Mouse (Mus musculus): ENCODE data around the gene Uxs1. TPM values are rescaled to one million over a fixed set of nuclear protein-coding genes. Genes with fewer than 3 reads are reported as not detected.

Gene Uxs1
- 21.2 and 22.5 TPM in 2 replicates for polyA plus RNA-seq (2016; fragmentation: Nextera tagmentation; extraction: Ambion mirVana)

- 0 out of 2 replicates have a peak, but pooled peaks cover 4% of the 10 kb centered on the region for H3K36me3 ChIP-seq
- H3K27ac ChIP-seq: peak within 1 kb of the TSS; percentile 96
- peak within 1 kb of the TSS; percentile 96 for H3K4me3 ChIP-seq
- no peaks in the 10 kb centered on the region for H3K27me3 ChIP-seq (ENCODE audit: low read depth, poor library complexity, severe bottlenecking)
- peak; percentile 98 for DNase-seq (ENCODE audit: low spot score)
- under 1% methylated on average over 41 of the region's 41 CpGs for WGBS
- no peaks in the 10 kb centered on the region for H3K9me3 ChIP-seq (replicated peaks)
- H3K4me1 ChIP-seq: peaks cover 16% of the 10 kb centered on the region
These were observed at the start of gene Uxs1 for GRCm38 (mm10) chr1:43827763-43828194. Uxs1 (minus strand) TSS chr1:43827800.

GRCm38 (mm10) chr1:43877233-43877632, 49.6 kb upstream of the Uxs1 start:
- H3K4me1 ChIP-seq: peaks cover 2% of the 10 kb centered on the region; the same call in 1 of the 2 replicates
- no peaks in the 10 kb centered on the region for H3K27me3 ChIP-seq (ENCODE audit: low read depth, poor library complexity, severe bottlenecking)
- no peaks in the 10 kb centered on the region for H3K36me3 ChIP-seq
- H3K4me3 ChIP-seq: no peak overlapping the region
- DNase-seq (ENCODE audit: low spot score): no peak
- H3K9me3 ChIP-seq (replicated peaks): no peaks in the 10 kb centered on the region
- no peak overlapping the region for H3K27ac ChIP-seq
- 90% methylated on average over 6 of the region's 6 CpGs for WGBS

- DNase-seq (ENCODE audit: low spot score): no peak
- no peak overlapping the region for H3K27ac ChIP-seq
- no peaks in the 10 kb centered on the region for H3K27me3 ChIP-seq (ENCODE audit: low read depth, poor library complexity, severe bottlenecking)
- H3K4me1 ChIP-seq: no peaks in the 10 kb centered on the region
- no peaks in the 10 kb centered on the region for H3K36me3 ChIP-seq
- H3K9me3 ChIP-seq (replicated peaks): no peaks in the 10 kb centered on the region
- no peak overlapping the region for H3K4me3 ChIP-seq
These were observed 43.5 kb upstream of the Uxs1 start for GRCm38 (mm10) chr1:43871116-43871515.

- DNase-seq (ENCODE audit: low spot score): no peak
- no peak overlapping the region for H3K27ac ChIP-seq
- no peaks in the 10 kb centered on the region for H3K9me3 ChIP-seq (replicated peaks)
- no peaks in the 10 kb centered on the region for H3K4me1 ChIP-seq
- H3K4me3 ChIP-seq: no peak overlapping the region
- H3K36me3 ChIP-seq: no peaks in the 10 kb centered on the region
- WGBS: 80% methylated on average over 1 of the region's 1 CpGs
- no peaks in the 10 kb centered on the region for H3K27me3 ChIP-seq (ENCODE audit: low read depth, poor library complexity, severe bottlenecking)
These were observed 40.9 kb upstream of the Uxs1 start for GRCm38 (mm10) chr1:43868510-43868909.

GRCm38 (mm10) chr1:43864758-43865157, 37.2 kb upstream of the Uxs1 start:
- no peaks in the 10 kb centered on the region for H3K36me3 ChIP-seq
- DNase-seq (ENCODE audit: low spot score): no peak
- H3K9me3 ChIP-seq (replicated peaks): no peaks in the 10 kb centered on the region
- no peaks in the 10 kb centered on the region for H3K4me1 ChIP-seq
- no peak overlapping the region for H3K4me3 ChIP-seq
- no peaks in the 10 kb centered on the region for H3K27me3 ChIP-seq (ENCODE audit: low read depth, poor library complexity, severe bottlenecking)
- no peak overlapping the region for H3K27ac ChIP-seq

- WGBS: 94% methylated on average over 4 of the region's 4 CpGs
These were observed 35.0 kb upstream of the Uxs1 start for GRCm38 (mm10) chr1:43862614-43863013.

GRCm38 (mm10) chr1:43858988-43859387, 31.4 kb upstream of the Uxs1 start:
- DNase-seq (ENCODE audit: low spot score): no peak
- no peaks in the 10 kb centered on the region for H3K27me3 ChIP-seq (ENCODE audit: low read depth, poor library complexity, severe bottlenecking)
- no peaks in the 10 kb centered on the region for H3K36me3 ChIP-seq
- H3K4me3 ChIP-seq: no peak overlapping the region
- no peaks in the 10 kb centered on the region for H3K4me1 ChIP-seq
- H3K9me3 ChIP-seq (replicated peaks): no peaks in the 10 kb centered on the region
- 79% methylated on average over 5 of the region's 5 CpGs for WGBS
- H3K27ac ChIP-seq: no peak overlapping the region

More at GRCm38 (mm10) chr1:43862614-43863013, 35.0 kb upstream of the Uxs1 start:
- H3K27ac ChIP-seq: no peak overlapping the region
- no peaks in the 10 kb centered on the region for H3K9me3 ChIP-seq (replicated peaks)
- H3K27me3 ChIP-seq (ENCODE audit: low read depth, poor library complexity, severe bottlenecking): no peaks in the 10 kb centered on the region
- no peak for DNase-seq (ENCODE audit: low spot score)
- H3K4me1 ChIP-seq: no peaks in the 10 kb centered on the region
- no peak overlapping the region for H3K4me3 ChIP-seq
- H3K36me3 ChIP-seq: no peaks in the 10 kb centered on the region

GRCm38 (mm10) chr1:43857656-43858055, 30.1 kb upstream of the Uxs1 start:
- Histone ChIP-seq H3K27me3 (ENCODE audit: low read depth, poor library complexity, severe bottlenecking) (no peaks in the 10 kb centered on the region), H3K9me3 (replicated peaks) (no peaks in the 10 kb centered on the region), H3K4me1 (no peaks in the 10 kb centered on the region), H3K36me3 (no peaks in the 10 kb centered on the region), H3K27ac (no peak overlapping the region), H3K4me3 (no peak overlapping the region)
- 84% methylated on average over 1 of the region's 1 CpGs for WGBS
- no peak for DNase-seq (ENCODE audit: low spot score)

- Histone ChIP-seq H3K36me3 (no peaks in the 10 kb centered on the region), H3K27me3 (ENCODE audit: low read depth, poor library complexity, severe bottlenecking) (no peaks in the 10 kb centered on the region), H3K4me3 (no peak overlapping the region), H3K4me1 (no peaks in the 10 kb centered on the region), H3K9me3 (replicated peaks) (no peaks in the 10 kb centered on the region), H3K27ac (no peak overlapping the region)
- no peak for DNase-seq (ENCODE audit: low spot score)
- 96% methylated on average over 1 of the region's 1 CpGs for WGBS
These were observed 28.0 kb upstream of the Uxs1 start for GRCm38 (mm10) chr1:43855591-43855990.

GRCm38 (mm10) chr1:43843398-43843797, 15.8 kb upstream of the Uxs1 start:
- no peak overlapping the region for H3K27ac ChIP-seq
- H3K36me3 ChIP-seq: no peaks in the 10 kb centered on the region
- WGBS: 89% methylated on average over 2 of the region's 2 CpGs
- no peaks in the 10 kb centered on the region for H3K4me1 ChIP-seq
- no peaks in the 10 kb centered on the region for H3K9me3 ChIP-seq (replicated peaks)
- no peak for DNase-seq (ENCODE audit: low spot score)
- H3K27me3 ChIP-seq (ENCODE audit: low read depth, poor library complexity, severe bottlenecking): no peaks in the 10 kb centered on the region
- no peak overlapping the region for H3K4me3 ChIP-seq

- no peaks in the 10 kb centered on the region for H3K36me3 ChIP-seq
- no peaks in the 10 kb centered on the region for H3K27me3 ChIP-seq (ENCODE audit: low read depth, poor library complexity, severe bottlenecking)
- H3K4me1 ChIP-seq: no peaks in the 10 kb centered on the region
- H3K9me3 ChIP-seq (replicated peaks): no peaks in the 10 kb centered on the region
- DNase-seq (ENCODE audit: low spot score): no peak
- H3K4me3 ChIP-seq: no peak overlapping the region
- WGBS: 91% methylated on average over 1 of the region's 1 CpGs
- no peak overlapping the region for H3K27ac ChIP-seq
These were observed 9.6 kb upstream of the Uxs1 start for GRCm38 (mm10) chr1:43837236-43837635.

- no peaks in the 10 kb centered on the region for H3K9me3 ChIP-seq (replicated peaks)
- H3K4me3 ChIP-seq: no peak overlapping the region
- no peaks in the 10 kb centered on the region for H3K36me3 ChIP-seq
- no peak for DNase-seq (ENCODE audit: low spot score)
- no peak overlapping the region for H3K27ac ChIP-seq
- H3K4me1 ChIP-seq: peaks cover 16% of the 10 kb centered on the region
- H3K27me3 ChIP-seq (ENCODE audit: low read depth, poor library complexity, severe bottlenecking): no peaks in the 10 kb centered on the region
- WGBS: 73% methylated on average over 1 of the region's 1 CpGs
These were observed 2.5 kb upstream of the Uxs1 start for GRCm38 (mm10) chr1:43830096-43830495.

- under 1% methylated on average over 68 of the region's 68 CpGs for WGBS
- no peak for DNase-seq (ENCODE audit: low spot score)
- H3K36me3 ChIP-seq: peaks cover 9% of the 10 kb centered on the region; the same call in 1 of the 2 replicates
These were observed 418 bp downstream of the Uxs1 start for GRCm38 (mm10) chr1:43827002-43827762.

More at GRCm38 (mm10) chr1:43827002-43827762, 418 bp downstream of the Uxs1 start:
- Histone ChIP-seq H3K27me3 (ENCODE audit: low read depth, poor library complexity, severe bottlenecking) (no peaks in the 10 kb centered on the region), H3K4me3 (peak overlapping the region; percentile 96), H3K9me3 (replicated peaks) (no peaks in the 10 kb centered on the region), H3K27ac (peak overlapping the region; percentile 96), H3K4me1 (peaks cover 16% of the 10 kb centered on the region)
